Mouse (Mus musculus): ENCODE measurements at regions not wholly inside any gene's neighbourhood (a gene's known extent, or its start where the extent isn't known, plus 50 kb on each side); places are given as distances from the start of the nearest gene placed in this dataset.

- Histone ChIP-seq H3K36me3 (ENCODE audit: control insufficient read depth, insufficient read depth, low read length) (no peaks in the 10 kb centered on the region), H3K27ac (ENCODE audit: low read length) (no peak overlapping the region), H3K4me2 (ENCODE audit: low read length) (no peak overlapping the region), H3K4me1 (ENCODE audit: control insufficient read depth, insufficient read depth, low read length) (no peaks in the 10 kb centered on the region), H3K9me3 (replicated peaks; ENCODE audit: control insufficient read depth, low read length, poor library complexity, severe bottlenecking) (no peaks in the 10 kb centered on the region), H3K4me3 (ENCODE audit: low read depth, low read length) (no peak overlapping the region), H3K27me3 (ENCODE audit: control insufficient read depth, insufficient read depth, low read depth, low read length) (no peaks in the 10 kb centered on the region), H3K9ac (ENCODE audit: low read depth, low read length) (no peak overlapping the region)
- WGBS = 51% methylated on average over 2 of the region's 2 CpGs
- ATAC-seq = no peak
Measured at GRCm38 (mm10) chr8:30439423-30439822, 2989.1 kb upstream of the 5930422O12Rik start.

DNA sequence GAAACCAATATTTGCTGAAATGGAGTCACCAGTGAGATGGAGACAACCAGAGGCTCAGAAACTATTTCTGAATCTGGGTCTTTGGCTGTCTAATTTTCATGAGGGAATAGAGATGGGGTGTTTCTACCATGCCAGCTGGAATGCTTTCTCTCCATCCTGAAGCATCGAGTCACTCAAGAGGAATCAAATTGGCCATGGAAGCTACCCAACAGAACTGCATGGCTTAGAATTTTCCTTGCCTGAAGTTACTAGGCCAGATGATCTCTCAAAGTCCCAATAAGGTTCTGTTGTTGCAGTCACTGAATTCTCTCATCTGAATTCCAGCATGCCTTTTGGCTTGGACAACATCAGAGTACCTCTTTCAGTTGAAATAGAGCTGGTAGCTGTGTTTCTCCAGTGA is 2986.7 kb upstream of the 5930422O12Rik start:
- H3K9ac ChIP-seq (ENCODE audit: low read depth, low read length) = no peak overlapping the region
- H3K4me2 ChIP-seq (ENCODE audit: low read length) = no peak overlapping the region
- H3K9me3 ChIP-seq (replicated peaks; ENCODE audit: control insufficient read depth, low read length, poor library complexity, severe bottlenecking) = no peaks in the 10 kb centered on the region
- H3K4me3 ChIP-seq (ENCODE audit: low read depth, low read length) = no peak overlapping the region
- no peaks in the 10 kb centered on the region for H3K27me3 ChIP-seq (ENCODE audit: control insufficient read depth, insufficient read depth, low read depth, low read length)
- no peaks in the 10 kb centered on the region for H3K36me3 ChIP-seq (ENCODE audit: control insufficient read depth, insufficient read depth, low read length)
- 88% methylated on average over 1 of the region's 1 CpGs for WGBS
- H3K27ac ChIP-seq (ENCODE audit: low read length) = no peak overlapping the region
- H3K4me1 ChIP-seq (ENCODE audit: control insufficient read depth, insufficient read depth, low read length) = no peaks in the 10 kb centered on the region
- no peak for ATAC-seq

- Histone ChIP-seq H3K9me3 (replicated peaks; ENCODE audit: control insufficient read depth, low read length, poor library complexity, severe bottlenecking) (no peaks in the 10 kb centered on the region), H3K4me3 (ENCODE audit: low read depth, low read length) (no peak overlapping the region), H3K4me1 (ENCODE audit: control insufficient read depth, insufficient read depth, low read length) (no peaks in the 10 kb centered on the region), H3K27ac (ENCODE audit: low read length) (no peak overlapping the region), H3K4me2 (ENCODE audit: low read length) (no peak overlapping the region), H3K9ac (ENCODE audit: low read depth, low read length) (no peak overlapping the region), H3K36me3 (ENCODE audit: control insufficient read depth, insufficient read depth, low read length) (no peaks in the 10 kb centered on the region), H3K27me3 (ENCODE audit: control insufficient read depth, insufficient read depth, low read depth, low read length) (no peaks in the 10 kb centered on the region)
- no peak for ATAC-seq
- 83% methylated on average over 2 of the region's 2 CpGs for WGBS
Measured at GRCm38 (mm10) chr8:30443874-30444273, 2984.6 kb upstream of the 5930422O12Rik start.

- Histone ChIP-seq H3K27ac (ENCODE audit: low read length) (no peak overlapping the region), H3K4me3 (ENCODE audit: low read depth, low read length) (no peak overlapping the region), H3K27me3 (ENCODE audit: control insufficient read depth, insufficient read depth, low read depth, low read length) (no peaks in the 10 kb centered on the region), H3K4me2 (ENCODE audit: low read length) (no peak overlapping the region), H3K9me3 (replicated peaks; ENCODE audit: control insufficient read depth, low read length, poor library complexity, severe bottlenecking) (no peaks in the 10 kb centered on the region), H3K4me1 (ENCODE audit: control insufficient read depth, insufficient read depth, low read length) (no peaks in the 10 kb centered on the region), H3K9ac (ENCODE audit: low read depth, low read length) (no peak overlapping the region), H3K36me3 (ENCODE audit: control insufficient read depth, insufficient read depth, low read length) (no peaks in the 10 kb centered on the region)
- ATAC-seq = no peak
- 83% methylated on average over 4 of the region's 4 CpGs for WGBS
Measured at GRCm38 (mm10) chr8:30444274-30444673, 2984.2 kb upstream of the 5930422O12Rik start.

DNA sequence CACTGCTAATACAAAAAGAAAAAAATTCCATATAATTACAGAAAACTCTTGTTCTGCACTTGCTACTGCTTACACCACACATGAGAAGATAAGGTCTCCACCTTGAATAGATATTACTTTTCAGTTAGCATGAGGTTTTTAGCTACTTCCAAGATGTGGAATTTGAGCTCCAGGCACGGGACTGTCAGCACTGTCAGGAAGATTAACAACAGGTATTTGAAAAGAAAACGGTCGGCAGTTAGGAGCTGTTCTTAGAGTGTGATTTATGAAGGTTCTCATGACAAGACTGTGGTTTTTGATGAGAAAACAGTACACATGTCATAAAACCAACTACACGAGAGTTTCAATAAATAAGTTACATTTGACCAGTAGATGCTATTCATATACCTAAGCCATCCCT is 2970.4 kb upstream of the 5930422O12Rik start:
- no peak for ATAC-seq
- no peak overlapping the region for H3K4me2 ChIP-seq (ENCODE audit: low read length)
- H3K4me1 ChIP-seq (ENCODE audit: control insufficient read depth, insufficient read depth, low read length) = no peaks in the 10 kb centered on the region
- H3K9ac ChIP-seq (ENCODE audit: low read depth, low read length) = no peak overlapping the region
- no peak overlapping the region for H3K27ac ChIP-seq (ENCODE audit: low read length)
- no peaks in the 10 kb centered on the region for H3K27me3 ChIP-seq (ENCODE audit: control insufficient read depth, insufficient read depth, low read depth, low read length)
- H3K4me3 ChIP-seq (ENCODE audit: low read depth, low read length) = no peak overlapping the region
- WGBS = 83% methylated on average over 4 of the region's 4 CpGs
- no peaks in the 10 kb centered on the region for H3K9me3 ChIP-seq (replicated peaks; ENCODE audit: control insufficient read depth, low read length, poor library complexity, severe bottlenecking)
- no peaks in the 10 kb centered on the region for H3K36me3 ChIP-seq (ENCODE audit: control insufficient read depth, insufficient read depth, low read length)

DNA sequence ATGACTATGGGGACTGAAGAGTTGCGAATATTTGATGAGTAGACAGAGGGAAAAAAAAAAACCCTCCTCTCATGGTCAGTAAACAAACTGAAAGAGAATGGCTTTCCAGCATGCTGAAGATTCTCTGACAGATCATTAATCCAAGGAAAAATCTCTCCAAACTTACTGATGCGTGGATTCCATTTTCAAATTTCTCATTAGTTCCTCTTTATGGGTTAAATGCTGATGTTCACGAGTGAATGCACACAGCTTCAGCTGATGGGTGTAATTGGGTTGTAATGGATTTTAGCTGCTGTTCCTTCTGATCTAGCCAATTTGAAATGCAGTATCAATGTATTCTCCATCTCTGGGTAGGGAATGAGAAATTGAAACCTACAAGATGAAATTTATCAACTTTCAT is 2945.6 kb upstream of the 5930422O12Rik start:
- no peak for ATAC-seq
- no peaks in the 10 kb centered on the region for H3K27me3 ChIP-seq (ENCODE audit: control insufficient read depth, insufficient read depth, low read depth, low read length)
- H3K27ac ChIP-seq (ENCODE audit: low read length) = no peak overlapping the region; the same call in 1 of the 2 replicates
- whole genome bisulfite sequencing = 49% methylated on average over 3 of the region's 3 CpGs
- H3K4me3 ChIP-seq (ENCODE audit: low read depth, low read length) = no peak overlapping the region
- H3K4me2 ChIP-seq (ENCODE audit: low read length) = no peak overlapping the region
- H3K9me3 ChIP-seq (replicated peaks; ENCODE audit: control insufficient read depth, low read length, poor library complexity, severe bottlenecking) = peaks cover 2% of the 10 kb centered on the region; the same call in 1 of the 2 replicates
- no peaks in the 10 kb centered on the region for H3K4me1 ChIP-seq (ENCODE audit: control insufficient read depth, insufficient read depth, low read length)
- no peak overlapping the region for H3K9ac ChIP-seq (ENCODE audit: low read depth, low read length)
- no peaks in the 10 kb centered on the region for H3K36me3 ChIP-seq (ENCODE audit: control insufficient read depth, insufficient read depth, low read length)

GRCm38 (mm10) chr8:30494851-30495355 is 2933.6 kb upstream of the 5930422O12Rik start:
- WGBS = 79% methylated on average over 6 of the region's 6 CpGs

DNA sequence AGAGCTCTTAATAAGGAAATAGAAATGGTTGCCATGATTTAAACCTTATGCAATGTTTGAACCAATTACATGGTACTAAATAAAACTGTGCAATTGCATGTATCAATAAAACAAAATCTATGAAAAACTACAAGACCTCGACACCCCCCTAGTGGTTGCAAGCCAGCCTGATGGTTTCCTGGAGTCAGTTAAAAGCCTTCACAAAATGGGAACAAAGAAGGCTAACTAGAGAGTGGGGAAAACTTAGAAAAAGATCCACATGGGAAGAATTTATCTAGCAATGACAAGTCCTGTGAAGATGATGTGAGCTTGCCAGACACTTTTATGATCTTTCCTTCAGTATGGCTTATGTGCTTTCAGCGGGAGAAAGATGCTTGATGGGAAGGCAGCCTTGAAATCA is 2926.3 kb upstream of the 5930422O12Rik start:
- Histone ChIP-seq H3K36me3 (ENCODE audit: control insufficient read depth, insufficient read depth, low read length) (no peaks in the 10 kb centered on the region), H3K9ac (ENCODE audit: low read depth, low read length) (no peak overlapping the region)
- WGBS = 80% methylated on average over 2 of the region's 2 CpGs

More at GRCm38 (mm10) chr8:30494851-30495355, 2933.6 kb upstream of the 5930422O12Rik start:
- Histone ChIP-seq H3K4me3 (ENCODE audit: low read depth, low read length) (no peak overlapping the region), H3K4me2 (ENCODE audit: low read length) (no peak overlapping the region), H3K36me3 (ENCODE audit: control insufficient read depth, insufficient read depth, low read length) (no peaks in the 10 kb centered on the region), H3K27ac (ENCODE audit: low read length) (no peak overlapping the region), H3K27me3 (ENCODE audit: control insufficient read depth, insufficient read depth, low read depth, low read length) (no peaks in the 10 kb centered on the region), H3K9me3 (replicated peaks; ENCODE audit: control insufficient read depth, low read length, poor library complexity, severe bottlenecking) (no peaks in the 10 kb centered on the region), H3K4me1 (ENCODE audit: control insufficient read depth, insufficient read depth, low read length) (no peaks in the 10 kb centered on the region), H3K9ac (ENCODE audit: low read depth, low read length) (no peak overlapping the region)
- no peak for ATAC-seq

GRCm38 (mm10) chr8:30511358-30511757 is 2917.2 kb upstream of the 5930422O12Rik start:
- Histone ChIP-seq H3K4me3 (ENCODE audit: low read depth, low read length) (no peak overlapping the region), H3K27me3 (ENCODE audit: control insufficient read depth, insufficient read depth, low read depth, low read length) (no peaks in the 10 kb centered on the region), H3K27ac (ENCODE audit: low read length) (no peak overlapping the region), H3K9ac (ENCODE audit: low read depth, low read length) (no peak overlapping the region), H3K9me3 (replicated peaks; ENCODE audit: control insufficient read depth, low read length, poor library complexity, severe bottlenecking) (no peaks in the 10 kb centered on the region), H3K4me2 (ENCODE audit: low read length) (no peak overlapping the region), H3K4me1 (ENCODE audit: control insufficient read depth, insufficient read depth, low read length) (no peaks in the 10 kb centered on the region; the same call in 1 of the 2 replicates), H3K36me3 (ENCODE audit: control insufficient read depth, insufficient read depth, low read length) (no peaks in the 10 kb centered on the region)
- ATAC-seq = no peak
- 83% methylated on average over 2 of the region's 2 CpGs for WGBS

More for the DNA sequence above, 2926.3 kb upstream of the 5930422O12Rik start:
- H3K27me3 ChIP-seq (ENCODE audit: control insufficient read depth, insufficient read depth, low read depth, low read length) = no peaks in the 10 kb centered on the region
- no peak for ATAC-seq
- H3K4me2 ChIP-seq (ENCODE audit: low read length) = no peak overlapping the region
- H3K4me1 ChIP-seq (ENCODE audit: control insufficient read depth, insufficient read depth, low read length) = no peaks in the 10 kb centered on the region
- no peak overlapping the region for H3K27ac ChIP-seq (ENCODE audit: low read length)
- no peaks in the 10 kb centered on the region for H3K9me3 ChIP-seq (replicated peaks; ENCODE audit: control insufficient read depth, low read length, poor library complexity, severe bottlenecking)
- no peak overlapping the region for H3K4me3 ChIP-seq (ENCODE audit: low read depth, low read length)

Data from midbrain, embryonic 16.5 days (tissue).